Mouse (Mus musculus) layer of hippocampus, adult 9-10 months (tissue): ENCODE results near the gene Adgrf5.

Experiments used
- DNase-seq: peaks from one replicate; pipeline ENCODE4 v3.0.0; 2022; ENCODE audit warnings: low spot score

Adgrf5 gene

GRCm38 (mm10) chr17:43378703-43379102, 18.5 kb downstream of the Adgrf5 start:
- no peak for DNase-seq

- no peak for DNase-seq
Observed at GRCm38 (mm10) chr17:43386331-43386730, 26.1 kb downstream of the Adgrf5 start.

GRCm38 (mm10) chr17:43387171-43387570, 26.9 kb downstream of the Adgrf5 start:
- no peak for DNase-seq

- no peak for DNase-seq
Observed at GRCm38 (mm10) chr17:43389256-43389655, 29.0 kb downstream of the Adgrf5 start.

GRCm38 (mm10) chr17:43392191-43392590, 31.9 kb downstream of the Adgrf5 start:
- DNase-seq = no peak

- no peak for DNase-seq
Observed at GRCm38 (mm10) chr17:43393669-43394068, 33.4 kb downstream of the Adgrf5 start.

GRCm38 (mm10) chr17:43395400-43396258, 35.4 kb downstream of the Adgrf5 start:
- DNase-seq = no peak

- no peak for DNase-seq
Observed at GRCm38 (mm10) chr17:43398612-43399011, 38.4 kb downstream of the Adgrf5 start.

- DNase-seq = no peak
Observed at GRCm38 (mm10) chr17:43399151-43399550, 38.9 kb downstream of the Adgrf5 start.

- no peak for DNase-seq
Observed at GRCm38 (mm10) chr17:43400483-43400882, 40.2 kb downstream of the Adgrf5 start.

- DNase-seq = no peak
Observed at GRCm38 (mm10) chr17:43403851-43404250, 43.6 kb downstream of the Adgrf5 start.

GRCm38 (mm10) chr17:43404408-43404807, 44.2 kb downstream of the Adgrf5 start:
- no peak for DNase-seq

- DNase-seq = no peak
Observed at GRCm38 (mm10) chr17:43406321-43406720, 46.1 kb downstream of the Adgrf5 start.

- DNase-seq = no peak
Observed at GRCm38 (mm10) chr17:43407548-43407947, 47.3 kb downstream of the Adgrf5 start.

GRCm38 (mm10) chr17:43413182-43413581, 52.9 kb downstream of the Adgrf5 start:
- DNase-seq = no peak

GRCm38 (mm10) chr17:43419204-43419603, 59.0 kb downstream of the Adgrf5 start:
- DNase-seq = no peak

GRCm38 (mm10) chr17:43420381-43420780, 60.1 kb downstream of the Adgrf5 start:
- DNase-seq = no peak

GRCm38 (mm10) chr17:43423953-43424352, 63.7 kb downstream of the Adgrf5 start:
- DNase-seq = no peak

GRCm38 (mm10) chr17:43431692-43432091, 71.4 kb downstream of the Adgrf5 start:
- DNase-seq = no peak

GRCm38 (mm10) chr17:43434485-43434884, 74.2 kb downstream of the Adgrf5 start:
- DNase-seq = no peak

- DNase-seq = no peak
Observed at GRCm38 (mm10) chr17:43451216-43451615, 91.0 kb downstream of the Adgrf5 start.

GRCm38 (mm10) chr17:43458598-43458997, 98.3 kb downstream of the Adgrf5 start:
- peak; percentile 56 for DNase-seq

GRCm38 (mm10) chr17:43459737-43460230, 99.5 kb downstream of the Adgrf5 start:
- DNase-seq = no peak
